Mouse (Mus musculus) neural tube, embryonic 13.5 days (tissue): ENCODE data around the gene Ros1. TPM values are rescaled to one million over a fixed set of nuclear protein-coding genes. Genes with fewer than 3 reads are reported as not detected.
A peak's percentile ranks its signal among the peaks of the same experiment; 100 is the strongest.

Source experiments
- ATAC-seq: fragments of 200-750 bp; cut with Nextera tagmentation; 2 replicates; pipeline ENCODE4 v1.8.0; 2017; ENCODE audit warnings: low read depth, mild to moderate bottlenecking, moderate TSS enrichment, moderate library complexity
- H3K27ac ChIP-seq: fragments of 300-500 bp; sonication (generic); replicated peaks from 2 replicates; pipeline ENCODE4 v1.5.1; 2015; ENCODE audit warnings: moderate library complexity, mild to moderate bottlenecking, inconsistent platforms
- H3K27me3 ChIP-seq: fragments of 300-500 bp; sonication (generic); 2 replicates; pipeline ENCODE4 v1.6.1; 2015; ENCODE audit warnings: mild to moderate bottlenecking, inconsistent platforms
- H3K36me3 ChIP-seq: fragments of 300-500 bp; sonication (generic); 2 replicates; pipeline ENCODE4 v1.6.1; 2015; ENCODE audit warnings: mild to moderate bottlenecking, inconsistent platforms
- H3K4me1 ChIP-seq: fragments of 300-500 bp; sonication (generic); replicated peaks from 2 replicates; pipeline ENCODE4 v1.6.1; 2015; ENCODE audit warnings: inconsistent platforms
- H3K4me2 ChIP-seq: fragments of 300-500 bp; sonication (generic); 2 replicates; pipeline ENCODE4 v1.6.1; 2015; ENCODE audit warnings: inconsistent platforms, mild to moderate bottlenecking, moderate library complexity
- H3K4me3 ChIP-seq: fragments of 300-500 bp; sonication (generic); 2 replicates; pipeline ENCODE4 v1.5.1; 2015; ENCODE audit warnings: mild to moderate bottlenecking, inconsistent platforms
- H3K9ac ChIP-seq: fragments of 300-500 bp; sonication (generic); 2 replicates; pipeline ENCODE4 v1.6.1; 2015; ENCODE audit warnings: moderate library complexity, mild to moderate bottlenecking, inconsistent platforms
- H3K9me3 ChIP-seq: fragments of 300-500 bp; sonication (generic); 2 replicates; pipeline ENCODE4 v1.6.1; 2016; ENCODE audit warnings: inconsistent platforms
- WGBS: fragments of 180-500 bp; shearing (Covaris S2); methylation state at CpG from one replicate; pipeline ENCODE4 v1.1.7; 2015; 5-methylcytosine and 5-hydroxymethylcytosine counted together
- polyA plus RNA-seq: library from polyadenylated mRNA; unstranded; fragments of >200 nt; fragmentation: Nextera tagmentation; extraction: Ambion mirVana; gene quantifications from 2 replicates; pipeline ENCODE4 v1.2.1, GENCODE M21; 2015

Gene Ros1
- not detected in 2 replicates for polyA plus RNA-seq

GRCm38 (mm10) chr10:52194957-52195852 is at the start of gene Ros1:
Gene Ros1, minus strand, starts transcription at chr10:52195244.
- no peak within 1 kb of the TSS for H3K9ac ChIP-seq
- H3K4me3 ChIP-seq = no peak within 1 kb of the TSS
- H3K27ac ChIP-seq = no peak within 1 kb of the TSS
- WGBS = 85% methylated on average over 7 of the region's 7 CpGs
- no peaks in the 10 kb centered on the region for H3K4me1 ChIP-seq
- H3K36me3 ChIP-seq = no peaks in the 10 kb centered on the region
- no peak within 1 kb of the TSS for H3K4me2 ChIP-seq
- no peaks in the 10 kb centered on the region for H3K9me3 ChIP-seq
- ATAC-seq = no peak
- no peaks in the 10 kb centered on the region for H3K27me3 ChIP-seq

DNA sequence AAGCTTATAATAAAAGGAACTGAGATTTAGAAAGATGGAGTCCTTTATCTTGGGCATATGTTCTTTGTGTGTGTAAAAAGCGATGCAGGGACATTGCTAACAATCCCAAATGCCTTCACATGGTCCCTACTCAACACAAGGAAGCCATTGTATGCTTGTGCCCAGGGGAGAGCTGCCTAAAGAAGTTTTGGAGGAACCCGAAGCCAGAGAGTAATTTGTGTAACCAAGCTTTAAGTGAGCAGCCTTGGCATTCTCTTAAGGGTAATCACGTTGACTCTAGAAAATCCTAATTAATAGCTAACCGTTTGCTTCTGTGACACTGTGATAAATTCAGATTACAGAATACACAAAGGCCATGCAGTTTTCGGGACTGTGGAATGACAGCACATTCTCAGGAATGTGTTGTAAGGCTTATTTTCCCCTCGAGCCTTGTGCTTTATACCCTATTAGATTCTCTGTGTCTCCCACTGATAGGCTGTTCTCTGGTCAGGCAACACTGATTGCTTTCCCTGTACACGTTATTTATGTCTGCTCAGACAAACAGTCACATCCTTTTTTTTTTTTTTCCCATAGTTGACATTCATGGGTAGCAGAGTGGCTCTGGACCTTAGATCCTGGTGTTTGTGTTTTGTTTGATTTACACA is 47.8 kb upstream of the Ros1 start:
- peak; percentile 88 for ATAC-seq
- 0 out of 2 replicates have a peak overlapping the region, but pooled peaks have one; percentile 0 for H3K4me2 ChIP-seq
- H3K4me3 ChIP-seq = no peak overlapping the region
- 19% methylated on average over 7 of the region's 7 CpGs for WGBS
- H3K27me3 ChIP-seq = no peaks in the 10 kb centered on the region
- peaks cover 16% of the 10 kb centered on the region for H3K4me1 ChIP-seq
- peak overlapping the region; percentile 73 for H3K27ac ChIP-seq
- 0 out of 2 replicates have a peak, but pooled peaks cover 8% of the 10 kb centered on the region for H3K9me3 ChIP-seq
- no peak overlapping the region for H3K9ac ChIP-seq
- H3K36me3 ChIP-seq = no peaks in the 10 kb centered on the region

GRCm38 (mm10) chr10:52242015-52242414 is 47.0 kb upstream of the Ros1 start:
- no peaks in the 10 kb centered on the region for H3K27me3 ChIP-seq
- H3K27ac ChIP-seq = peak overlapping the region; percentile 73
- H3K9me3 ChIP-seq = 0 out of 2 replicates have a peak, but pooled peaks cover under 1% of the 10 kb centered on the region
- no peak overlapping the region for H3K4me2 ChIP-seq
- H3K36me3 ChIP-seq = no peaks in the 10 kb centered on the region
- no peak overlapping the region for H3K4me3 ChIP-seq
- peaks cover 16% of the 10 kb centered on the region for H3K4me1 ChIP-seq
- WGBS = 86% methylated on average over 5 of the region's 5 CpGs
- no peak overlapping the region for H3K9ac ChIP-seq
- ATAC-seq = no peak

GRCm38 (mm10) chr10:52235461-52235860 is 40.4 kb upstream of the Ros1 start:
- Histone ChIP-seq H3K9me3 (no peaks in the 10 kb centered on the region), H3K4me1 (peaks cover 17% of the 10 kb centered on the region), H3K27me3 (peaks cover 5% of the 10 kb centered on the region; the same call in 1 of the 2 replicates), H3K27ac (no peak overlapping the region), H3K9ac (no peak overlapping the region), H3K4me2 (peak overlapping the region; percentile 65), H3K4me3 (peak overlapping the region; percentile 66), H3K36me3 (no peaks in the 10 kb centered on the region)
- 87% methylated on average over 5 of the region's 5 CpGs for WGBS
- no peak for ATAC-seq

GRCm38 (mm10) chr10:52234654-52234981 is 39.6 kb upstream of the Ros1 start:
- H3K9me3 ChIP-seq = no peaks in the 10 kb centered on the region
- no peak for ATAC-seq
- H3K4me1 ChIP-seq = peaks cover 17% of the 10 kb centered on the region
- peaks cover 5% of the 10 kb centered on the region; the same call in 1 of the 2 replicates for H3K27me3 ChIP-seq
- no peaks in the 10 kb centered on the region for H3K36me3 ChIP-seq
- peak overlapping the region; percentile 83 for H3K9ac ChIP-seq
- peak overlapping the region; percentile 65 for H3K4me2 ChIP-seq
- H3K27ac ChIP-seq = peak overlapping the region; percentile 83; the same call in 1 of the 2 replicates
- H3K4me3 ChIP-seq = peak overlapping the region; percentile 66
- WGBS = 18% methylated on average over 7 of the region's 7 CpGs

- Histone ChIP-seq H3K36me3 (no peaks in the 10 kb centered on the region), H3K9ac (peak overlapping the region; percentile 83), H3K4me1 (peaks cover 17% of the 10 kb centered on the region), H3K9me3 (no peaks in the 10 kb centered on the region), H3K4me3 (peak overlapping the region; percentile 66), H3K4me2 (peak overlapping the region; percentile 65), H3K27ac (peak overlapping the region; percentile 83), H3K27me3 (peaks cover 5% of the 10 kb centered on the region; the same call in 1 of the 2 replicates)
- whole genome bisulfite sequencing = under 1% methylated on average over 39 of the region's 40 CpGs
- ATAC-seq = peak; percentile 74
These were observed 39.1 kb upstream of the Ros1 start for GRCm38 (mm10) chr10:52233969-52234653.

- Histone ChIP-seq H3K4me3 (peak within 1 kb of the TSS; percentile 66), H3K27ac (peak within 1 kb of the TSS; percentile 83), H3K9ac (peak within 1 kb of the TSS; percentile 83), H3K27me3 (peaks cover 5% of the 10 kb centered on the region; the same call in 1 of the 2 replicates), H3K9me3 (no peaks in the 10 kb centered on the region), H3K36me3 (no peaks in the 10 kb centered on the region), H3K4me1 (peaks cover 17% of the 10 kb centered on the region), H3K4me2 (peak within 1 kb of the TSS; percentile 65)
- WGBS = 0% methylated on average over 56 of the region's 60 CpGs
- ATAC-seq = peak; percentile 95
These were observed 38.4 kb upstream of the Ros1 start, which contains the start of gene Dcbld1 for GRCm38 (mm10) chr10:52233301-52233968. Gene Dcbld1, plus strand, starts transcription at chr10:52233619.

- Histone ChIP-seq H3K4me3 (peak overlapping the region; percentile 66), H3K4me1 (peaks cover 17% of the 10 kb centered on the region), H3K36me3 (no peaks in the 10 kb centered on the region), H3K9ac (no peak overlapping the region), H3K27me3 (peaks cover 5% of the 10 kb centered on the region; the same call in 1 of the 2 replicates), H3K9me3 (no peaks in the 10 kb centered on the region), H3K27ac (no peak overlapping the region), H3K4me2 (peak overlapping the region; percentile 65)
- ATAC-seq = peak; percentile 30; the same call in 1 of the 2 replicates
- 13% methylated on average over 21 of the region's 21 CpGs for WGBS
These were observed 37.4 kb upstream of the Ros1 start for GRCm38 (mm10) chr10:52232196-52233176.

- H3K4me3 ChIP-seq = no peak overlapping the region
- no peak overlapping the region for H3K27ac ChIP-seq
- WGBS = 81% methylated on average over 3 of the region's 3 CpGs
- H3K4me2 ChIP-seq = no peak overlapping the region
- no peaks in the 10 kb centered on the region for H3K4me1 ChIP-seq
- no peaks in the 10 kb centered on the region for H3K36me3 ChIP-seq
- no peak for ATAC-seq
- H3K27me3 ChIP-seq = no peaks in the 10 kb centered on the region
- H3K9me3 ChIP-seq = no peaks in the 10 kb centered on the region
- H3K9ac ChIP-seq = no peak overlapping the region
These were observed 24.6 kb upstream of the Ros1 start for GRCm38 (mm10) chr10:52219600-52219999.

DNA sequence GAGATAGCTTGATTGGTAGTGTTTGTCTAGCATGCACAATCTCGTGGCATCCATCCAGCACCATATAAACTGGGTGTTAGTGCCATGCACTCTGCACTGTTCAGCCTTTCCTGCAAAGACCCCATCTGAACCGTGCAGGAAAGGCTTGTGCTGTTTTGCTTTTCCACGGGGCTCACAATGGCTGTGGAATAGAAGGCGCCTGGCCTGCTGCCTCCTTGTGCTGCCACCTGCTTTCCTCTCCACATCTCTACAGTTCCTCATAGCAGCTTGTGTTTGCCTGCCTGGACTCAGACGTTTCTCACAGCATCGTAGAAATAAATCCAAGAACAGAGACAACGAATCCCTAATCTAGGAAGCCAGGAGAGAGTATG is 22.5 kb upstream of the Ros1 start:
- no peak overlapping the region for H3K4me3 ChIP-seq
- no peak overlapping the region for H3K27ac ChIP-seq
- no peak overlapping the region for H3K9ac ChIP-seq
- H3K36me3 ChIP-seq = no peaks in the 10 kb centered on the region
- no peak overlapping the region for H3K4me2 ChIP-seq
- peak; percentile 75 for ATAC-seq
- H3K27me3 ChIP-seq = no peaks in the 10 kb centered on the region
- H3K9me3 ChIP-seq = no peaks in the 10 kb centered on the region
- H3K4me1 ChIP-seq = no peaks in the 10 kb centered on the region
- 43% methylated on average over 7 of the region's 7 CpGs for WGBS
